Mouse (Mus musculus) E14TG2a.4 (cell line): Measurements from ENCODE around the gene Cgnl1.

Experiments used
- H3K27me3 ChIP-seq: 2 replicates; pipeline ENCODE4 v1.6.1; 2014; ENCODE audit warnings: low read length, control low read depth; ENCODE audit not compliant: insufficient read depth
- H3K36me3 ChIP-seq: 2 replicates; pipeline ENCODE4 v1.6.1; 2014; ENCODE audit warnings: low read length, control low read depth; ENCODE audit not compliant: insufficient read depth
- H3K4me1 ChIP-seq: replicated peaks from 2 replicates; pipeline ENCODE4 v1.6.1; 2014; ENCODE audit warnings: low read depth, low read length, control low read depth
- H3K4me3 ChIP-seq: replicated peaks from 2 replicates; pipeline ENCODE4 v1.5.1; 2014; ENCODE audit warnings: mild to moderate bottlenecking, low read length
- H3K9me3 ChIP-seq: 2 replicates; pipeline ENCODE4 v1.6.1; 2014; ENCODE audit warnings: low read length, control low read depth
- CTCF ChIP-seq: conservative IDR thresholded peaks from 2 replicates; pipeline ENCODE4 v1.5.1; 2014; ENCODE audit warnings: low read length
- NANOG ChIP-seq: IDR thresholded peaks from 2 replicates; pipeline ENCODE4 v1.6.1; 2014; ENCODE audit warnings: borderline replicate concordance, low read length, mixed read lengths
- POU5F1 ChIP-seq: IDR thresholded peaks from 2 replicates; pipeline ENCODE4 v1.6.1; 2014; ENCODE audit warnings: low read length, borderline replicate concordance

The Cgnl1 gene

DNA sequence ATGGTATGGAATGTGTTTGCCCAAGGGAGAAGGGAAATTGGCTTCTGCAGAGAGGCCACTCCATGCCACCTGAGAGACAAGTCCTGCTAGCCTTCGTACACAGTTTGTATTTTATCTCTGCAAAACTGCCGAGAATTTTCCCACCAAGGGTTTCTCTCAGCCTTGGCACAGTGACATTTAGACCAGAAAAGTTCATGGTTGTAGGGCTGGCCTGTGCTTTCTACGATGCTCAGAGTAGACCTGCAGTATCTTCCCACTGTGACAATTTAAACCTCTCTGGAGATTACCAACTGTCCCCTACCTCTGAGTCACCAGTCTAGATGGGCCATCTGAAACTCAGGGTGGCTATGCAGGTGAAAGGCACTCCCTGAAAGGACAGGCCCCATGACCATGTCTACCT lies 116.5 kb downstream of the Cgnl1 start:
- Histone ChIP-seq H3K4me1 (peaks cover 16% of the 10 kb centered on the region), H3K4me3 (no peak overlapping the region), H3K36me3 (0 out of 2 replicates have a peak, but pooled peaks cover 5% of the 10 kb centered on the region), H3K9me3 (no peaks in the 10 kb centered on the region), H3K27me3 (peaks cover 10% of the 10 kb centered on the region; the same call in 1 of the 2 replicates)
- no peak for TF ChIP-seq CTCF
- no peak for TF ChIP-seq NANOG
- TF ChIP-seq POU5F1 = no peak

DNA sequence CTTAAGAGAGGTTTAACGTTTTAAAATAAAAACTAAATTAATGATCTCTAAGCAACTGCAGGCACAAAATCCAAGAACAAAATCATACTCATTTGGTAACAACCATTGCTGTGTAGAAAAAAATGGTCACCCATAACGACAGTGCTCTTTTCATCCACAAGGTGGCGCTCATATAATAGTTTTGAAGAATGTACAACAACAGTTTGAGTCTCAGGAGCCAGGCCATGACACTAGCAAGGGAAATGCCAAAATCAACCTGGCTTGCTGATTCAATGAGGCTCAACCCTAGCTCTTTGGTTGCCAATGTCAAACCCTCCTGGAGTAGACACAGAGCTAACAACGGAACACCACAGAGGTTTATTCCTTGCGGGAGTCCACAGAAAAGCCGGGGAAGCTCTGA lies 125.3 kb downstream of the Cgnl1 start:
- Histone ChIP-seq H3K9me3 (no peaks in the 10 kb centered on the region), H3K4me1 (peaks cover 13% of the 10 kb centered on the region), H3K4me3 (no peak overlapping the region), H3K27me3 (peaks cover 9% of the 10 kb centered on the region; the same call in 1 of the 2 replicates), H3K36me3 (no peaks in the 10 kb centered on the region)
- TF ChIP-seq NANOG = no peak
- TF ChIP-seq CTCF = peak; percentile 68
- TF ChIP-seq POU5F1 = no peak

DNA sequence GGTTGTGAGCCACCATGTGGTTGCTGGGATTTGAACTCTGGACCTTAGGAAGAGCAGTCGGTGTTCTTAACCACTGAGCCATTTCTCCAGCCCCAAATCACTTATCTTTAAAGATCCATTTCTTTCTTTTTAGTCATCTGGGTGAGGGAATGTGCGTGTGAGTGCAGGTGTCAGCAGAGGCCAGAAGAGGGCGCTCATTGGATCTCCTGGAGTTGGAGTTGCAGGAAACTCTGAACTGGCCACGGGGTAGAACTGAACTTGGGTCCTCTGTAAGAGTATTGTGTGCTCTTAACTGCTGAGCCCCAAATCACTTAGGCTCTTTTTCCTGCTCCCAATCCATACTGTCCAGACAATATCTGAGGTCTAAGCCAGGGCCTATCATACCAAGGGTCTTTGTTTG lies 127.8 kb downstream of the Cgnl1 start:
- Histone ChIP-seq H3K4me1 (peaks cover under 1% of the 10 kb centered on the region), H3K27me3 (no peaks in the 10 kb centered on the region), H3K36me3 (no peaks in the 10 kb centered on the region), H3K9me3 (no peaks in the 10 kb centered on the region), H3K4me3 (no peak overlapping the region)
- TF ChIP-seq CTCF (peak; percentile 36), POU5F1 (no peak)

DNA sequence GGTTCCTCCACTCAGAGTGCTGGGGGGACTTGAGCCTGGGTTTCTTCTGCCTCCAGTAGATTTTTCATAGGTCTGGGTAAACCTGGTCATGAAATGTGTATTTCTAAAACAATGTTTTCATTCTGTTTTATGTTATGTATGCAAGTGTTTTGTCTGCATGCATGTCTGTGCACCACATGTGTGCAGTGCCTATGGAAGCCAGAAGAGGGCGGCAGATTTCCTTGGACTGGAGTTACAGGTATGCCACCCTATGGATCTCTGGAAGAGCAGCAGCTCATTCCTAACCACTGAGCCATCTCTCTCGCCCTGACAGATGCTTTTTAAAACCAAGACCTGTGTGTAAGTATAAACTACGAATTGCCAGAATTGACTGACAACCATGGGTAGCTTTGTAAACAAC lies 129.1 kb downstream of the Cgnl1 start:
- H3K9me3 ChIP-seq = no peaks in the 10 kb centered on the region
- H3K4me3 ChIP-seq = no peak overlapping the region
- no peaks in the 10 kb centered on the region for H3K36me3 ChIP-seq
- peaks cover 5% of the 10 kb centered on the region for H3K4me1 ChIP-seq
- TF ChIP-seq POU5F1 = no peak
- peak; percentile 63 for TF ChIP-seq CTCF
- TF ChIP-seq NANOG = no peak
- no peaks in the 10 kb centered on the region for H3K27me3 ChIP-seq

DNA sequence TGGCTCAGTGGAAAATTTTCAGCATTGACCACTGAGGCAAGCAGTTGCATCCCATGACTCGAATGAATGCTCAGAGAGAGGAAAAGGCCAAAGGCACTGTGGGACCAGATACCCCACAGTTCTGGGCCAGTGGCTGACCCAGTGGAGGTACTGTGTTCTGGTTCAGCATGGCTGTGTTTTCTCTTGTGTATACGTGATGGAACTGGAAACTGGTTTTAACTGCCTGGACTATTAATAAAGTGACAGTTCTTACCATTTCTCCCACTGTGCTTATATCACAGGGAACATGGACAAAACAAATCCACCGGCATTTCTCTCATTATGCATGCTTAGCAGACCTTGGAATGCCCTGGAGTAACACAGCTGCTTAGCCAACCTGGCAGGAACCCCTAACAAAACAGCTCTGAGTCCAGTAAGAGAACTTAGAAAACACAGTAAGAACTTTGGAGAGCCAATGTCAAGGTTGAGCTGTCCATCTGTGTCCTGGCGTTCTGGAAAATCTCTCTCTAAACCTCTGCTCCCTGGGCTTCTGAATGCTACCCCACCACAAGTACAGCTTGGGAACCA lies 131.0 kb downstream of the Cgnl1 start:
- H3K4me1 ChIP-seq = peaks cover 5% of the 10 kb centered on the region
- H3K4me3 ChIP-seq = no peak overlapping the region
- TF ChIP-seq NANOG (no peak), CTCF (no peak), POU5F1 (no peak)
- H3K36me3 ChIP-seq = no peaks in the 10 kb centered on the region
- no peaks in the 10 kb centered on the region for H3K9me3 ChIP-seq
- H3K27me3 ChIP-seq = no peaks in the 10 kb centered on the region

DNA sequence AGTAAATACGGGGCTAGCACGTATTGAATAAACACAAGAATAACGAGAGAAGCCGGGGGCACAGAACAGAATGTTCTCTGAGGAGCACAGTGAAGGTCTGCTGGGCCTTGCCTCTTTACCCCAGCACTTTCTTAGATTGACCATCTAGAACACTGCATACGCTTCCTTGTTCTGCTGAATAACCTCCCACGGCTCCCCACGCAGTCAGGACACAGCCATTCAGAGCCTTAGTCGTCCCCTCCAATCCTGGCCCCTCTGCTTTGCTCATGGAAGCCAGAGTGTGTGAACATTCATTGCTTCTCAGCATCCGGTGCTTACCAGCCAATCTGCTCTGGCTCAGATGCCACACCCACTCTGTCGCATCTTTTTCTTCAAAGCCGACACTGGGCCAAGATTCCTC lies 133.2 kb downstream of the Cgnl1 start:
- no peak overlapping the region for H3K4me3 ChIP-seq
- H3K9me3 ChIP-seq = no peaks in the 10 kb centered on the region
- no peaks in the 10 kb centered on the region for H3K36me3 ChIP-seq
- no peak for TF ChIP-seq NANOG
- no peak for TF ChIP-seq POU5F1
- TF ChIP-seq CTCF = no peak
- H3K27me3 ChIP-seq = no peaks in the 10 kb centered on the region
- H3K4me1 ChIP-seq = peaks cover 5% of the 10 kb centered on the region; the same call in 1 of the 2 replicates

DNA sequence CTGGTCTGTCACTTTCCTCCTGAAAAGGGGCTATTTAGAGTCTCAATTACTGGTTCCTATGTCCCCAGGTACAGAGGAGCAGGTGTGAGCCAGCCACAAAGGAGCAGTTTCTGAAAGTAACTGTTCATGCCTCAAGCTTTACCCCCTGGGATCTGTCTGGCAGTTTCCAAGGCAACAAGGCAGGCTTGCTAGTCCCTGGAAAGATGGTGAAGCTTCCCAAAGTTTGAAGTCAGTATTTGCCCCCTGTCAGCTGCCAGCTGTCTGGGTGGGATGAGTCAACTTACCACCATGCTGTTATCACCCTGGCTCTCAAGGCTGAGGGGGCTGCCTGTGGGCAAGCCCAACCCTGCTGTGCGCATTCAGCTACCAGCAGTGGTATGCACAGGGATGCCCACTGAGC lies 134.5 kb downstream of the Cgnl1 start:
- Histone ChIP-seq H3K36me3 (no peaks in the 10 kb centered on the region), H3K4me1 (peaks cover 5% of the 10 kb centered on the region; the same call in 1 of the 2 replicates), H3K9me3 (no peaks in the 10 kb centered on the region), H3K27me3 (no peaks in the 10 kb centered on the region), H3K4me3 (no peak overlapping the region)
- TF ChIP-seq CTCF (no peak), NANOG (no peak), POU5F1 (no peak)

DNA sequence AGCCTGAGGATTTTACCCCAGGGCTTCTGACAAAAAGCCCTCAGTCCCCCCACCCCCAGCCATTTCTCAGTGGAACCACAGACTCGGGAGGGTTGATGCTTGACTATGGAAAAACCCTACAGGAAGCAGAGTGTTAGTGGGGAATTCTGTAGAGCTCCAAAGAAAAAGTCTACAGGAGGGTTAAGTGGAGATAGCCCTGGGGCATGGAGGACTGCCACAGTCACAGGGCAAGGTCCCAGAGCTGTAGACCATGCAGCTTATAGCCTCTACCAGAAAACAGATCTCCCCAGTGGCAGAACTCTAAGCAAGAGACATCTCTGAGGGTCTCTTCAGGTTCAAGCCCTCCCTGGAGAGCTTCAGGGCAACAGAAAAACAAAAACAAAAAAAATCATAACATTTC lies 135.8 kb downstream of the Cgnl1 start:
- TF ChIP-seq CTCF (no peak), POU5F1 (no peak), NANOG (no peak)
- Histone ChIP-seq H3K9me3 (no peaks in the 10 kb centered on the region), H3K4me1 (peaks cover 5% of the 10 kb centered on the region; the same call in 1 of the 2 replicates), H3K4me3 (no peak overlapping the region), H3K27me3 (no peaks in the 10 kb centered on the region), H3K36me3 (peaks cover 4% of the 10 kb centered on the region)

DNA sequence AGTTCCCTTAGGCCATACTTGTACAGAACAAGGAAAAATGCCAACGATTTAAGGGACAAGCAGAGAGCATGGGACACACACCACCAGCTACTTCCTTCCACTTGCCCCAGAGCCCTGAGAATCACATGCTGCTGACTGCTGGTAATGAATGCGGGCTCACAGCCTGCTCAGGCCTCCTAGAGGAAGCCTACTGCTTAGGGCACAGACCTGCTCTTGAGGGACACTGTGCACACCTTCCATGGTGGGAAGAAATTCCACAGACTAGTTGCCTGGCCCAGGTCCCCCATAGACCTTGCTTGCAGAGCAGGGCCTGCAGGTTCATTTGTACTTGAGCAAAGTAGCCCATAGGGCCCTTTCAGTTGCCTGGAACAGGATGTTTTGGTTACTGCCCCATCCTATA lies 136.5 kb downstream of the Cgnl1 start:
- peaks cover 10% of the 10 kb centered on the region for H3K36me3 ChIP-seq
- no peaks in the 10 kb centered on the region for H3K9me3 ChIP-seq
- H3K4me3 ChIP-seq = no peak overlapping the region
- no peaks in the 10 kb centered on the region for H3K27me3 ChIP-seq
- peaks cover 5% of the 10 kb centered on the region; the same call in 1 of the 2 replicates for H3K4me1 ChIP-seq
- TF ChIP-seq CTCF = no peak
- TF ChIP-seq POU5F1 = no peak
- no peak for TF ChIP-seq NANOG
